Mouse (Mus musculus) cerebellum, adult 11-12 months (tissue): Measurements from ENCODE around the gene Grifin.

Experiments
- DNase-seq: peaks from one replicate; pipeline ENCODE4 v3.0.0; 2022

Gene Grifin

GRCm38 (mm10) chr5:140564896-140565295, at the start of gene Grifin:
Grifin (minus strand) TSS chr5:140565071.
- no peak for DNase-seq

DNA sequence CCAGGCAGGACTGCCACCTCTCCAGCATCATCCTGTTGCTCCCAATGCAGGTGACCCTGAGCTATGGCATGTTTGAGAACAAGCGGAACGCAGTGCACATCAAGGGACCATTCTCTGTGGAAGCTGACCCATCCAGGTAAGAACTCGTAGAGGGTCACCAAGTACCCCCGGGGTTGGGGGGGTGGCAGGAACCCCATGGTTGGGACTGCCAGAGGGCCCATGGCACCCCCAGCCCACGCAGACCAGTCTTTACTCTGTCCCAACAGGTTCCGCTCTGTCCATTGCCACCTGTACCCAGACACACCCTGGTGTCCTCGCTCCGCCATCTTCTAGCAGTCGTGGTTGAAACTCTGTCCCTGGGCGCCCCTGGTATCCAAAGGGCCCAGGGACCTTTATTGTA, 49.3 kb upstream of the Grifin start:
- no peak for DNase-seq

DNA sequence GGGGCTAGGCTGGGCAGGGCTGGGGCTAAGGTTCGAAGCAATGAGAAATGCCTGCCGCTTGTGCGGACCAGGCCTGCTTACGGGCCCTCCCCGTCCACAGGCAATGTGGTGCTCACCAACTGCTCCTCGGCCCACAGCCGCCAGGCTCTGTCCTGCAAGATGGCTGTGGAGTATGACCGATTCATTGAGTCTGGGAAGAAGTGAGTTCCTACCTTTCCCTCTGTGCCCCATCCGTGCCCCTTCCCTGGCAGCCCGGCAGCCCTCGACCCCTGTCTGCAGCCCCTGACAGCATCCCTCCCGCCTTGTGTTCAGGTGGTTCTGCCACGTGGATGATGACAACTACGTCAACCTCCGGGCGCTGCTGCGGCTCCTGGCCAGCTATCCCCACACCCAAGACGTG, 47.3 kb upstream of the Grifin start:
- no peak for DNase-seq

DNA sequence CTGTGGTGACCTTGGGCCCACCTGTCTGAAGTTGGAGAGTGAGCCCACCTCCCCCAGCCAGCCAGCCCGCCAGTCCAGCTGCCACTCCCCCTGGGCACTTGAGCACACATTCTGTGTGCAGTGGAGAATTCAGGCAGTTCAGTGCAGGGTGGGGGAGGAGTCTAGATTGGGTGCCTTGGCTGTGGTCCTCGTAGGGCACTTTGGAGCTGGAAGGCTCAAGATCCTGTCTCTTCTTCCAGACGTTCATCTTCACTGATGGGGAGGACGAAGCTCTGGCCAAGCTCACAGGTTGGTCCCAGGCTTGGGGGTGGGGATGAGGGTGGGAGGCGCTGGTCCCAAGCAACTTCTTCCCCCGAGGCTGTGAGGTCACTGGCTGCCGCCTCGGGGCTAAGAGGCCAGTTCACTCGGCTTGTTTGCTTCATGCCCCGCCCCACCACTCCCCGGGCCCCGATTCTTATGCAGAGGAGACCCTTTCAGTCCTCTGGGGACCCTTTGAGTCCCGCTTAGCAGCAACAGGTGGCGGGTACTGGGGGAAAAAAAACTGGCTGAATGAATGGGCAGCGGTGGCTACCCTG, 46.8 kb upstream of the Grifin start:
- DNase-seq, result no peak

- peak; percentile 52 for DNase-seq
These were observed 46.2 kb upstream of the Grifin start for GRCm38 (mm10) chr5:140611021-140611583.

- no peak for DNase-seq
These were observed 45.6 kb upstream of the Grifin start for GRCm38 (mm10) chr5:140610273-140611011.

DNA sequence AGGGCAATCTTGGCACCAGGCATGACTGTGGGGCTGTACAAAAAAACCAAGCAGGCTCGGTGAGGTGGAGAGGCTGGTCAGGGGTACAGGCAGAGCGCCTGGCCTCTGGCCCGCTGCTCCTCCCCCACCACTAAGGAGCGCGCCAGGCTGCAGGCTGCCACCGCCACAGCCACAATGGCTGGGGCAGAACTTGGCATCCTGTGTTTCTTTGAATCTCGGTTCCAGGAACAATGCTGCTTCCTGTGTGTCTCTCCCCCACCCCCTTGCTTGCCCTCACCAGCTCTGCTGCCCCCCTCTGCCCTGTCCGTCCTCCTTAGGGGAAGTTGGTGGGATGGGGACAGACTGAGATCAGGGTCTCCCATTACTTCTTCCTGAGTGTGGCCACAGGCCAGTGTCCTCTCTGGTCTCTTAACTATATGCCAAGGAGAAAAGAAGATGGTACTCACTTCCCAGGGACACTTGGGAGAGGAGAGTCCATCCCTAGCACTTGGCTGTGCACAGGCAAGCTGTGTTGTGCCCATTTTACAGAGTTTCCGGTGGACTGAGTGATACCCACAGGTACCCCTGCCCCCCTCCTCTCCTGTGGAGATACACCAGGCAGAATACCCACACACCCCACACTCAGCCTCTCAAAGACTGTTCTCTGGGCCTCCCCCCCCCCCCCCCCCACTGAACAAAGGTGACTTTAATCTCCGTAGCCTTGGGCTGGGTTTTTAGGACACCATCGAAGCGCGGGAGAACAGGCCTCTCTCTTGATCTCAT, 44.8 kb upstream of the Grifin start:
- DNase-seq, result no peak

DNA sequence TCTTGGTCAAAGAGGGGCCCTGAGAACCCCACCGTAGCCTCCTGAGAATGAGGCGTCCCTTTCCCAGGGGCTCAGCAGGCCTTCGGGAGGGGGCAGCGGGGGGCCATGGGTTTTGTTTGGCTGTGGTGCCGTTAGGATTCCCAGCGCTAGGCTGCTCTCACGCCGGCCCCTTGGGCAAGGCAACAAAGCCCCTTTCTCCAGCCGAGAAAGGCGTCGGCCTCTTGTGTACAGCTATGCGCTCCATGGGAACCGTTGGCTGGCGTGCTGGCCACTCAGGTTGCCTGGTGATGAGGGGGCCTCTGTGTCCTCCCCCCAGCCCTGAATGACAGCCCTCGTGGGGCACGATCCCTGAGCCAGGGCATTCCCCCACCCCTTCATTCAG, 43.8 kb upstream of the Grifin start:
- no peak for DNase-seq

DNA sequence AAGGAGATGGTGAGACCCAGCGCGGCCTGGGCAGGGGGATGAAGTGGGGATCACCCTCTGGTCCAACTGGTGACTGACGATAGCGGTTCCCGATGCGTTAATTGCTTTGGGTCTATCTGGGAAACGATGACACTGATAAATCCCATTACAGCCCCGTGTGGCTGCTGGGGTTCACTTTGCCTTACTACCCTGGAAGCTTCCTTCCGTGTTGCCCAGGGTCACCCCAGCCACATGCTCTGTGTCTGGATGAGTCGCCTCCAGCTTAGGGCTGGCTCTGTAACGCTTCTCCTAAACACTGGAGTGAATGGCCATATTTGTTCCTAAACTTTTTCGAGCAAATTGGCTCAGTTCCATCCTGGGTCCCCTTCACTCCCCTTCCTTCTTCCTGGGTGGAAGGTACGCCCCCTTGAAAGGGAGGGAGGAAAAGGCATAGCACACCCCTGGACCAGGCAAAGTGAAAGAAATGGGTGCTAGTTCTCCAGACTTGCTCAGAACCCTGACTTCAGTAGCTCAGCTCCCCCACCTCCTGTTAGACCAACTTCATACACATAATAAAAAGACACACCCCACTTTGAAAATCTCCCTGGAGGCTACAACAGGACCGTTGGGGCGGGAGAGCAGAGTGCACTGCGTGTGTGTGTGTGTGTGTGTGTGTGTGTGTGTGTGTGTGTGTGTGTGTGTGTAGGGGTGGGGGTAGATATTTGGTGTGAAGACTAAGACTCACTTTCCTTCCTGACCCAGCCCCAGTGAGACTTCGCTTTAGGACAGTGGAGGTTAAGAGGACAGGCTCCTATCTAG, 43.2 kb upstream of the Grifin start:
- DNase-seq, result no peak

DNA sequence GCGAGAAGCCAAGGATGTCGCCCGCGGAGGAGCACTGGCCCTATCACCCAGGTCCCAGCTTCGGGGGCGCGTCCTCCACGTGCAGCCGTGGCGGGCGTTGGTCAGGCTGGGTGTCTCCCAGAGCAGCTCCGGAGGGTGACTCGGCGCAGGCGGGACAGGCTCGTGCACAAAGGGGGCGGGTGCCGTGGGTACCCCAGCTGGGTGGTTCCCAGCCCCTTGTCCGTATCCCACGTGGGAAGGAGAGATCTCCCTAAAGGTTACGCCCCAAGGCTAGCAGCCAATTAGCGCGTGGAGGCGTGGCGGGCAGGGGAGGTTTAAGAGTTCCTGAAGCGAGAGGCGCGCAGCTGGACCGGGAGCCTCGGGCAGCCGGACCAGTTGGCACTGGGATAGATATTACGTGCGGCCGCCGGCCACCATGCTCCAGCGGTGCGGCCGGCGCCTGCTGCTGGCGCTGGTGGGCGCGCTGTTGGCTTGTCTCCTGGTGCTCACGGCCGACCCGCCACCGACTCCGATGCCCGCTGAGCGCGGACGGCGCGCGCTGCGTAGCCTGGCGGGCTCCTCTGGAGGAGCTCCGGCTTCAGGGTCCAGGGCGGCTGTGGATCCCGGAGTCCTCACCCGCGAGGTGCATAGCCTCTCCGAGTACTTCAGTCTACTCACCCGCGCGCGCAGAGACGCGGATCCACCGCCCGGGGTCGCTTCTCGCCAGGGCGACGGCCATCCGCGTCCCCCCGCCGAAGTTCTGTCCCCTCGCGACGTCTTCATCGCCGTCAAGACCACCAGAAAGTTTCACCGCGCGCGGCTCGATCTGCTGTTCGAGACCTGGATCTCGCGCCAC, 42.3 kb upstream of the Grifin start, which contains the start of gene Lfng:
Gene Lfng, plus strand, starts transcription at position 320 of the 835 bp plus-strand sequence.
- DNase-seq, result peak; percentile 48

DNA sequence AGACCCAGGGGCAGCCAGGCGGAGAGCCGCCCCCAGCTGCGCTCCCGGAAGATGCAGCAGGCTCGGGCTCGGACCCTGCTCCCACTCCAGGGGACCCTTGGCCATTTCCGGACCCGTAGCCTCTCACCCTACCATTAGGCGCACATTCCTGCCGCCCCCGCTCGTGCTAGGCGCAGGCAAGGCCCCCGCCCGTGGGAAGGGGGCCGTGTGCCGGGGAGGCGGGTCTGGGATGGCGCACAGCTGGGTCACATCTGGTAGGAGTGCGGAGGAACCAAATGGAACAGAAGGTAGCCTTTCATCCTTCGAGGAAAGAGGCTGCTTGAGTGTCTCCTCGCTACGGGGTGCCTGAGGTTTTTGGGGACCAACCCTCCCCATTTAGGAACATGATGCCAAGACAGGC, 41.5 kb upstream of the Grifin start:
- no peak for DNase-seq

DNA sequence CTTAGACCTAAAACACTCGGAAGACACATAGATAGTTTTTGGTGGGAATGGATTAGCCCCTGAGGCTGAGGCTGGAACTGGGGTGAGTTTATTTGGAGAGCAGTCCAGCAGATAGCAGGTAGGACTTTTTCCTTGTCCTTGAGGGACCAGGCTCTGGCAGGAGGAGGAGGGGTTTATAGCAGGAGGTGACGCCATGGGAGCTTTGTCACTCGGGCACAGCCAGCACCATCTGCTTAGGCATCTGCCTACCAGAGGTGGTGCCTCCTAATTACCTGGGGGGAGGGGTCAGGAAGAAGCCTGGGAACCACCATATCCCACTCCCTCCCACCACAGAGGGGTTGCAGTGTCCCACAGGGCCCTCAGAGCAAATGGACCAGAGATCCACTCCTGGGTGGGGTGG, 40.4 kb upstream of the Grifin start:
- DNase-seq, result no peak

DNA sequence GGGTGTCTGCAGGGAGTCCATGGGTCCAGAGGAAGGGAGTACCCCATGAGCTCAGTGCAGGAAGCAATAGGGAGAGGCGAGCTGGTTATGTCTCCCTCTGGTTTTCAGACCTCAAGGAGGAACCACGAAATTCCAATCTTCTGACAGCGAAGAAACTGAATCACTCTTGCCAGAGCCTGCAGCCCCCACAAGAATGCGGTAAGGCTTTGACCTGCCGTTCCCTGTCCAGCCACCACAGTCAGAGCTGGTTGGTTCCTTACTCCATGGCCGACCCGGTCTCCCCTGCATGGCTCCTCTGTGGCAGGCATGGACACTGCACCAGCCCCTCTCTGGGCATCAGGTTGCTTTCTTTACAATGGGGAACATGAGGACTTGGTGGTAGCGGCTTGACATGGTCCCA, 39.5 kb upstream of the Grifin start:
- no peak for DNase-seq

DNA sequence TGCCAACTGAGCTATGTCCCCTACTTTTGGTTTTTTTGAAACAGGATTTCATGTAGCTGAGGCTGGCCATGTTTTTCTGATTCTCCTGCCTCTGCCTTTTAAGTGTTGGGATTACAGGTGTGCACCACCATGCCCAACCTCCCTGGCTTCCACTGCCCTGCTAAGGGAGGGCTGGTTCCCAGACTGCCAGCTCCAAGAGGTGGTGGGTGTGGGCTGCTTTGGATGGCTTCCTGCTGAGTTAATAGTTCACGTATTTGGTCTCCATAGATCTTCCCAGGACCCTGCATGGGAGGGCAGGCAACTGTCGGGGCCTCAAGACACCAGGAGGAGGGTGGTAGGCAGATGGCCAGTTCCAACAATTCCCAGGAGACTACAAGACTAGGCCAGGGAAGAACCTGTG, 37.7 kb upstream of the Grifin start:
- DNase-seq, result no peak

DNA sequence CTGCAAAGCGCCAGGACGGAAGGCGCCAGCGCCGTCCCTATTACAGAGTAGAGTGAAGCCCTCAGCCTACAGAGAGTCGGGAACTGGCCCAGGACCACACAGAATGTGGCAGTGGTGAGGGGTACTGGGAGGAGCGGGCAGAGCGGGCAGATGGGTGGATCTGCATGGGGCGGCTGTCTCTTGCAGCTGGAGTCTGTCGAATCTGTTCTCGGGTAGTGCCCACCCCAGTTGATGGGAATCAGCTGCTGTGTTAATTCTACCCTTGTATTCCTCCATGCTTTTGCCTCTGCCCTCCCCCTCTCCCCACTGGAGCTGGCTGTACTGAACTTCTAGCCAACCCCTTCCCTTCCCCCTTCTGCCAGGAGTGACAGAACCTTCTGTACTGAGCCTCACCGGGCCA, 36.8 kb upstream of the Grifin start:
- no peak for DNase-seq

GRCm38 (mm10) chr5:140599939-140600338, 35.1 kb upstream of the Grifin start:
- no peak for DNase-seq

GRCm38 (mm10) chr5:140597787-140598186, 32.9 kb upstream of the Grifin start:
- no peak for DNase-seq

GRCm38 (mm10) chr5:140596927-140597588, 32.2 kb upstream of the Grifin start:
- DNase-seq, result no peak

DNA sequence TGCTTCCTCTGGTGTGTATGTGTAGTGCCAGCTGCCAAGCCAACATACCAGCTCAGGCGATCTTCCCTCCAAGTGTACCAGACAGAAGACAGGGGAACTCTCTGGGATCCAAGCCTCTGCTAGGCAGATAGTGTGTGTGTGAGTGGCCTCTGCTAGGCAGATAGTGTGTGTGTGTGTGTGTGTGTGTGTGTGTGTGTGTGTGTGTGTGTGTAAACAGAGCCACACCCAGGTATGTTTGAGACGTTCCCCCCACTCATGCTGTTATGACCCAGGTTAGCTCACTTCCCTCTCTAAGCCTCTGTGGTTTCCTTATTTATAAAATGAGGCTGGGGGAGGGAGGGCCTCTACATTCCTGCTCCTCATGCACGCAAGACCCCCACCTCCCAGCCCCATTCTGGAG, 31.6 kb upstream of the Grifin start:
- no peak for DNase-seq

DNA sequence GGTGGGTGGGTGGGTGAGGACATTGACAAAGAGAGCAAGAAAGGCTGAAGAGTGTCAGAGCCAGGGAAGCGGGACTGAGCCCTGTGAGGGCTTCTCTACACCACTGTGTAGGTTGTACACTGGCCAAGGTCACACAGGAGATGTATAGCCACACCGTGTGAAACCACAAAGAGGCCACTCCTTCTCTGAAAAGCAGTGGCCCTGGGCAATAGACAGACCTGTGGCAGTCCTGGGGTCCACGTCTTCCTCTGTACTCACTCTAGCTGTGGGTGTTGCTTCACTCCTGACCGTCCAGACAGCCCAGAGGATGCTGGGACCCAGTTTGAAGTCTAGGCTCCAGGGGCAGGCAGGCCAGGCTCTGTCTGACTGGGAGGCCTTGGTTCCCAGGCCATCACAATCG, 30.0 kb upstream of the Grifin start:
- no peak for DNase-seq

DNA sequence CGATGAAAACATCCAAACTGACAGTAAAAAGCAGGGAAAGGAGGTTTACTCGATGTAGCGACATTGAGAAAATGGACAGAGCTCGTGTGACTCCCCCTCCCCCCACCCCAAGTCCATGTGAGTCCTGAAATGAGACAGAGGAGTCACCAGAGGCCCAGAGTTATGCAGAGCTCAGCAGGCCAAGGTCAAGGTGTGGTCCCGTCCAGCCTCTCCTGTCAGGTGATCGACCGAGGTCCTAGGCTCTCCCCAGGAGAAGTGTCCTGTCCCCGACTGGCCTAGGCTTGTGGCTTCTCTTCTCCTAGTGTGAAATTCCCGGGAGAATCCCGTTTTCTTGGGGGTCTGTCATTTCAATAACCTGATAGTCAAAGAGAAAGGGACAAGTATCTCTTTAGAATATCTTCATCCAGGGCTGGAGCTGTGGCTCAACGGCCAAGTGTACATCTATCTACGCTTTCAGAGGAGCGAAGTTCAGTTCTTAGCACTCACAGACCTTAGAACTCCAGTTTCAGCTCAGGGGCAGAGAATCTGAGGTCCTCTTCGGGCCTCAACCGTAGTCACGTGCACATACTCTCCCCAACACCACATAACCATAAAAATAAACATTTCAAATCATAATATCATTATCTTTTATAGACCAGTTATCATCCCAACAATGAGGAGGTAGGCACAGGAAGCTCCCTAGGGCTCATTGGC, 24.4 kb upstream of the Grifin start:
- DNase-seq, result no peak
